Mouse (Mus musculus): ENCODE results near the gene Serp2.

DNA sequence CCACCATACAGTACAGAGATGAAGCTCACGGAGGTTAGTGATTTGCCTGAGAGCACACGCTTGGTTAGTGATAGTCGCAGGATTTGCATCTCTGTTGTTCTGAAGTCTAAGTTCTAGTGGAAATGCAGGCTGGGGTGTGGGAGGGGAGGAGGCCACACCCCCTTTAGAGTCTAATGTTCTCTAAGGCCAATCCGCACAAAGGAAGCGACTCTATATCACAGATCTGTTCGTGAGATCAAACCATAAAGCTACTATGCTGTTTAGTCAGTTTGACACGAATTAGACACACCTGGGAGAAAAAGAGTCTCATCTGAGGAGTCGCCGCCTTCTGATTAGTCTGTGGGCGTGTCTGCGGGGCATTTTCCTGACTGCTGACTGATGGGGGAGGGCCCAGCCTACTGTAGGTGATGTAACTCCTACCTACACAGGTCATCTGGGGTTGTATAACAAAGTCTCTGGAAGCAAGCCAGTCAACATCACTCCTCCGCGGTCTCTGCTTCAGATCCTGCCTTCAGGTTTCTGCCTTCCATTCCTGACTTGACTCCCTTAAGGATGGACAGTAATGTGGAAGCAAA, 29.2 kb upstream of the Serp2 start:
- TF ChIP-seq CTCF (IDR thresholded peaks at IDR 0.05; ENCODE audit: low read depth) (no peak), EP300 (IDR thresholded peaks at IDR 0.05; ENCODE audit: low read depth) (no peak)
